Mouse (Mus musculus): ENCODE data around the gene Tspan8.

Tspan8 gene

GRCm38 (mm10) chr10:115834017-115834416 lies 17.4 kb downstream of the Tspan8 start:
- no peak for DNase-seq (ENCODE audit: low spot score)

- no peak for DNase-seq (ENCODE audit: low spot score)
These were observed 30.3 kb downstream of the Tspan8 start for GRCm38 (mm10) chr10:115846930-115847329.

- no peak for DNase-seq (ENCODE audit: low spot score)
These were observed 31.9 kb downstream of the Tspan8 start for GRCm38 (mm10) chr10:115848511-115848910.

- DNase-seq (ENCODE audit: low spot score): no peak
These were observed 43.7 kb downstream of the Tspan8 start for GRCm38 (mm10) chr10:115860210-115860880.

GRCm38 (mm10) chr10:115861967-115862366 lies 45.3 kb downstream of the Tspan8 start:
- DNase-seq (ENCODE audit: low spot score): no peak

GRCm38 (mm10) chr10:115882757-115883156 lies 66.1 kb downstream of the Tspan8 start:
- DNase-seq (ENCODE audit: low spot score): no peak

GRCm38 (mm10) chr10:115891924-115892323 lies 75.3 kb downstream of the Tspan8 start:
- no peak for DNase-seq (ENCODE audit: low spot score)

GRCm38 (mm10) chr10:115892973-115893372 lies 76.3 kb downstream of the Tspan8 start:
- no peak for DNase-seq (ENCODE audit: low spot score)

GRCm38 (mm10) chr10:115894045-115894444 lies 77.4 kb downstream of the Tspan8 start:
- no peak for DNase-seq (ENCODE audit: low spot score)

GRCm38 (mm10) chr10:115896764-115897163 lies 80.1 kb downstream of the Tspan8 start:
- DNase-seq (ENCODE audit: low spot score): no peak

GRCm38 (mm10) chr10:115897235-115897634 lies 80.6 kb downstream of the Tspan8 start:
- no peak for DNase-seq (ENCODE audit: low spot score)
